Mouse (Mus musculus) left cerebral cortex, adult 9 months (tissue): Measurements from ENCODE around the gene Nup214.

Experiments used
- DNase-seq, 2 experiments: peaks; one replicate each; pipeline ENCODE4 v3.0.0; 2022; ENCODE audit warnings: low spot score in 2 of 2

The Nup214 gene

DNA sequence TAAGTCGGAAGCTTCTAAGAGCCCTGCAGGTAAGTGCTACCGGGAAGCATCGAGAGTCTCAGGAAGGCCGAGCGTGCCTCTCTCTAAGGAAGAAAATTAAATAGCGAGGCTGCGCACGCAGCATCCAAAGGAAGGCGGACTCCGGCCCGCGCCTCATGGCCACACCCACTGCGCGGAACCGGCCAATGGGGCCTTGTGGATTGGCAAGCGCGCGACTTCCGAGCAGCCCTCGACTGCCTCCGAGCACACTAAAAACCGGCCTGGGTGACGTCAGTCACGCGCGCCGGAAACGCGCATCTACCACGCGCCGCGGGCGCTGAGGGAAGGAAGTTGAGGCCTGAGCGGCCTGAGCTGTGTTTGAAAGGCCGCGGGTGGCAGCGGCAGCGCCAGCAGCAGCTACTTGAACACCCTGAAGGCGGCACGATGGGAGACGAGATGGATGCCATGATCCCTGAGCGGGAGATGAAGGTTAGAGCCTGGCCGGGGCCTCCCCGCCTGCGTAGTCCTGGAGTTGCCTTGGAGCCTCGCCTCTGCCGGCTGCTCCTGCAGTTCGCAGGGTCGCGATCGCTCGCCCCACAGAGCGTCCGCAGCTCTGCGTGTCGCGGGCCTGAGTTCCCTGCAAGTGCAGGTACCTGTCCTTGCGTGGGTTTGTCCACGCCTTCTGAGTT lies at the start of gene Nup214:
Gene Nup214, plus strand, starts transcription at position 296 of the 668 bp plus-strand sequence.
- DNase-seq, result peak; percentile 97 to 99

DNA sequence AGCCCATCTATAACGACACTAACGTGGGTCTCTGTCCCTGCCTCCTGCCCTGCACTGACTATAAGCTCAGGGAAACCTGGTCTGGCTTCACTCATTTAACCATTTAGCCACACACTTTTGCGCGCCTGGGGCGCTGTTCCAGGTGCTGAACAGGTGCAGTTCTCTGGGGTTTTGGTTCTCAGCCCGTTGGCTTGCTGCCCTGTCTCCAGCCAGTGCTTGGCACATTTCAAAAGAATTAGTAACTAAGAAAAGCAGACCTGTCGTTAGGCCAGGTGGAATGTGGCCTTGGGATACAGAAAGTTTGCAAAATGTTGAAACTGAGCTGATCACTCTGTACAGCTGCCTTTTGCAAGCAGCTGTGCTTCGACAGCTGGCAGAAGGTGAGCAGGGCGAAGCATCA lies 49.4 kb upstream of the Nup214 start:
- no peak for DNase-seq

- DNase-seq, result no peak
These were observed 48.3 kb upstream of the Nup214 start for GRCm38 (mm10) chr2:31925936-31926335.

GRCm38 (mm10) chr2:31929664-31930063 lies 44.6 kb upstream of the Nup214 start:
- no peak for DNase-seq

DNA sequence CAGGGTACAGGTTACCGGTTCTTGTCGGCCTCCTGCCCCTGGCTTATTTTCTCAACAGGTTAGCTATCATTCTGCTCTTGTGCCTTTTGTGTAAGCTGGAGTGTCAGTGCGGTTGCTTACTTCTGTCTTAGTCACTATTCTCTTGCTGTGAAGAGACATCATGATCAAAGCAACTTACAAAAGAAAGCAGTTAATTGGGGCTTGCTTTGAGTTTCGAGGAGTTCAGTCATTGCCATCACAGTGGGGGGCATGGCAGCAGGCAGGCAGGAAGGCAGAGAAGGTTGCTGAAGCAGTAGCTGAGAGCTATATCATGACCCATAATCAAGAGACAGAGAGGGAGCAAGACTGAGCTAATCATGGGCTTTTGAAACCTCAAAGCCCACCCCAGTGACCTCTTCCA lies 39.7 kb upstream of the Nup214 start:
- no peak for DNase-seq

DNA sequence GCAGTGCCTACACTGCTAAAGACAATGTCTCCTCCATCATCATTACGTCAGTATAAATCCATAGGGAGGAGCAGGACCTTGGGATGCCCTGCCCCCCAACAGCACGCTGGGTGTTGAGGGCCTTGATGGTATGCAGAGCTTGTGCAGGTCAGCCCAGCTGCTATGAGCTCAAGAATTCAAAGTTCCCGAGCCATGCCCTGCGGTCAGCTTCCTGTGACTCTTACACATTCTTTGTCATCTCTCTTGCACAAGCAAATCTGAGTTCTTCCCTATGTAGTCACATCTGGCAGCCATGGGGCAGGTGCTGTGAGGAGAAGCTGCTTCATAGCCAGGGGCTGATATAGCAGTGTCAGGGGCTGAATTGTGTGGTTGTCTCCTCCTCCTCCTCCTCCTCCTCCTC lies 39.2 kb upstream of the Nup214 start:
- no peak for DNase-seq

GRCm38 (mm10) chr2:31938298-31938697 lies 35.9 kb upstream of the Nup214 start:
- DNase-seq, result no peak

DNA sequence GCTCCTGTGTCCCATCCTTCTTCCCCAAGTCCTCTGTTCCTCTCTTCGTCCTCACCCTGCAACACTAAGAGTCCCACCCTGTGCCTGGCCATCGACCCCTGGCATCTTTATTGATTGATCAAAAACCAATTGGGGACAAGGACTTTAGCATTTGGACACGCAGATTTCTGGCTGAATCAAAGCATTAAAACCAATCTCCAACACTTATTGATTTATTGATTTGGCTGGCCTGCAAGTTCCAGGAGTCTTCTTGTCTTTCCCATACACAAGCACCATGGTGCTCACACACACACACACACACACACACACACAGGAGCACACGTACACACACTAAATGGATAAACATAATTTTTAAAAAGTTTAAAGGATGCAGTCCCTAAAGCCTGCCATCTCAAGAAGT lies 31.2 kb upstream of the Nup214 start:
- DNase-seq, result no peak

DNA sequence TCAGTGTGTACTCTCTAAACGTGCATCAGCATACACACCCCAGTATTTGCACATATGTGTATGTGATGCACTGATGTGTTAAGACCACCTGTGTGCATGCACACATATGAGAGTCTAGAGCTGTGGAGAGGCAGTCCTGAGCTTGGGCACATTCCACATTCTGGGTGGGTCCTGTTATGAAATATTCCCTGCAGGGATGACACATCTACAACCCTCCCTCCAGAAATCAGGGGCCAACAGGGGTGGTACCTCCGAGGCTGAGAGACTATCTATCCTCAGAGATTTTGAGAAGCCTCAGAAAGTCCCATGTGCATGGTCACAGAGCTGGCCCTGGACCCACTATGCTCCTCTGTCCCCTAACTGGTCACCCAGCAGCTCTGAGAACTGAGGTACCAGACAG lies 28.7 kb upstream of the Nup214 start:
- DNase-seq, result no peak

GRCm38 (mm10) chr2:31948392-31948791 lies 25.8 kb upstream of the Nup214 start:
- DNase-seq, result no peak

DNA sequence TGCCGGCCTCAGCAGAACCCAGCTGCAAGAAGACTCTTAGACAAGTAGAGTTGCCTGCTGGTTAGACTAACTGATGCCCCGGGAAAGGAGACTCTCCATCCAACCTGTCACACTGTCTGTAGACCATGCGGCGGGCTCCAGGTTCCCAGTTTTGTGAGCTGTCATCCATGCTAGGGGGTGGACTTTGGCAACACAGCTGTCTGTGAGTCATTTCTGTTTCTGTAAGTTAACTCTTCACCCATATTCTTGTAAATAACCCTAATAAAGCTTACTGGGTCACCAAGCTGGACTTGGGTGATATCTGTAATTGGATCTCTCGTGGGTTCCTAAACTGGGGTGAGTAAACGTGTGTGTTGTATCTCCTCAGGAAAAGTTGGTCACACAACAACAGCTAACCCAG lies 25.4 kb upstream of the Nup214 start:
- DNase-seq, result no peak

GRCm38 (mm10) chr2:31950058-31950871 lies 24.0 kb upstream of the Nup214 start, which contains the start of gene Aif1l:
TSS of gene Aif1l (plus strand) at chr2:31950139.
- DNase-seq, result no peak

DNA sequence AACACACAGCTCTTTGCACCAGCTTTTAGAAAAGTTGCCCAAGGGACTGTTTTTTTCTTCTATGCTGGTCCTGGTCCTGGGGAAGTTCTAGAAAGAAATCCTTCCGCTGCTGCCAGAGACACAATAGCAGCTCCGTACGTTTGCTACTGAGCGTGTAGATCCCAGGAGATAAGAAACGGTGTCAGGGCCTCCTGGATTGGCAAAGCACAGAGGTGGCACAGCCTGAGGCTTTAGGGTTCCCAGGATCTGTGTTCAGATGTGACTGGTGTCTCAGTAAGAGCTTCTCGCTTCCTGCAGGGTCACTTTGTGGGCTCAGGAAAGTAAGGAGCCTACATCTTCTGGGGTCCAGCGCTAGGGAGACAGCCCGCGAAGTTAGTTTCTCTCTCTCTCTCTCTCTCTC lies 23.3 kb upstream of the Nup214 start:
- no peak for DNase-seq

DNA sequence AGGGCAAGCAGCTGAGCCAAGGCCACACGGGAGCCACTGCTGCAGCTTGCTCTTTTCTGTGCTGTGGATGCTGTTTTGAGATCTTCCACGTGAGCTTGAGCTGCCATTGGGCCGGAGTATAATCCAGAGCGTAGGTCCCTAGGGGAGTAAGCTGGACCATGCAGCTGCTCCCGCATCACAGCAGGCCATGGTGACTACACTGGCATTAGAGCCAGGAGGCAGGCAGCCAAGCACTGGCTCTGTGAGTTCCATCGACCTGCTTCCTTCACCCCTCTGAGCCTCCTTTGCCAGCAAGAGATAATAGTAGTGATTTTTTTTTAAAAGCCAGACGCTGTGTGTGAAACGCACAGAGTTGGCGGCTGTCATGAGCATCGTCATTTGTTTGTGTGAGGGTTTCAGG lies 22.0 kb upstream of the Nup214 start:
- no peak for DNase-seq

- DNase-seq, result no peak
These were observed 21.5 kb upstream of the Nup214 start for GRCm38 (mm10) chr2:31952725-31953124.

DNA sequence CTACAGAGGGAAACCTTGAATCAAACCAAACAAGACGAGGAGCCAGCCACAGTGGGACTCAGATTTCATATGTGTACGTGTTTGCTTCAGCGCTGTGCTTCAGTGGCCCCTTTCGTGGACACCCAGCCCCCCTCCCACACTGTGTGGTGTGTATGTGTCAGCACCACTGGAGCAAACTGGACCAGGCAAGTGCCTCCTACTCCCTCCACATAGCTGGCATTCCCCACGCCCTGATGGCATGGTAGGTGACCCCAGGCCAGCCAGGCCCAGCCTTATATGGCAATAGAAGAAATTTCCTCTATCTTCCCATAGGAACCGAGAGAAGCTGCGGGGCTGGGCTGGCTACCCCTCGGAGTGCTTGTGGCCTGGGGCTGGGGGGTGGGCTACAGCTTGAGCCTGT lies 20.5 kb upstream of the Nup214 start:
- DNase-seq, result no peak

- no peak for DNase-seq
These were observed 19.5 kb upstream of the Nup214 start for GRCm38 (mm10) chr2:31954779-31955181.

DNA sequence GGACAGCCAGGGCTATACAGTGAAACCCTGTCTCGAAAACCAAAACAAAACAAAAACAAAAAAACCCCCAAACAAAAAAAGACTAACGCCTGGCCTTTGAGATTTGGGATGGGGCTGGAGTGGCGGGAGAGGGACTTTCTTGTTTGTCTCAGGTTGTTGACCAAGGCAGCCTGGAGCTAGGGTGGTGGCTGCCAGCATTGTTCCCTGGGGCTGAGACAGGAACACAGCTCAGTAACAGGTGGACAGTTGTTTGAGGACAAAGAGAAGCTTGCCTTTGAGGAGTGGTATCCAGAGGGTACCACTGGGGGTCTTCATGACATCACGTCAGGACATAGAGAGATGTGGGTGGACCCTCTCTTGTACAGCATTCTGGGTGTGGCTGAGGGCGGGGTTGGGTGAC lies 18.6 kb upstream of the Nup214 start:
- DNase-seq, result no peak

GRCm38 (mm10) chr2:31957211-31957610 lies 17.0 kb upstream of the Nup214 start:
- DNase-seq, result no peak

- no peak for DNase-seq
These were observed 13.2 kb upstream of the Nup214 start for GRCm38 (mm10) chr2:31960986-31961385.

- no peak for DNase-seq
These were observed 12.4 kb upstream of the Nup214 start for GRCm38 (mm10) chr2:31961791-31962222.

- DNase-seq, result peak; percentile 55 to 70
These were observed 11.6 kb upstream of the Nup214 start for GRCm38 (mm10) chr2:31962501-31963224.

- DNase-seq, result no peak
These were observed 10.7 kb upstream of the Nup214 start for GRCm38 (mm10) chr2:31963491-31963890.
